Mouse (Mus musculus) kidney, postnatal 0 days (tissue): ENCODE measurements at regions not wholly inside any gene's neighbourhood (a gene's known extent, or its start where the extent isn't known, plus 50 kb on each side); places are given as distances from the start of the nearest gene placed in this dataset.

Experiments used
- ATAC-seq: fragments of 200-750 bp; cut with Nextera tagmentation; replicated peaks from 2 replicates; pipeline ENCODE4 v1.8.0; 2017; ENCODE audit warnings: low read depth, moderate number of reproducible peaks, moderate TSS enrichment, moderate library complexity; ENCODE audit not compliant: low FRiP score
- DNase-seq: peaks from one replicate; pipeline ENCODE4 v3.0.0-alpha.2; 2016; ENCODE audit warnings: low spot score
- H3K27ac ChIP-seq: fragments of 300-500 bp; sonication (generic); 2 replicates; pipeline ENCODE4 v1.5.1; 2014; ENCODE audit warnings: mild to moderate bottlenecking
- H3K27me3 ChIP-seq: fragments of 300-500 bp; sonication (generic); 2 replicates; pipeline ENCODE4 v1.6.1; 2014; ENCODE audit warnings: low read length, mixed read lengths; ENCODE audit not compliant: insufficient read depth
- H3K36me3 ChIP-seq: fragments of 300-500 bp; sonication (generic); 2 replicates; pipeline ENCODE4 v1.6.1; 2014; ENCODE audit warnings: low read length, mixed read lengths; ENCODE audit not compliant: insufficient read depth
- H3K4me1 ChIP-seq: fragments of 300-500 bp; sonication (generic); replicated peaks from 2 replicates; pipeline ENCODE4 v1.6.1; 2014; ENCODE audit warnings: antibody characterized with exemption, low read length, mixed read lengths; ENCODE audit not compliant: insufficient read depth
- H3K4me2 ChIP-seq: fragments of 300-500 bp; sonication (generic); 2 replicates; pipeline ENCODE4 v1.6.1; 2014; ENCODE audit warnings: mild to moderate bottlenecking, low read length, moderate library complexity, mixed read lengths
- H3K4me3 ChIP-seq: fragments of 300-500 bp; sonication (generic); replicated peaks from 2 replicates; pipeline ENCODE4 v1.5.1; 2014; ENCODE audit warnings: low read depth, low read length
- H3K9ac ChIP-seq: fragments of 300-500 bp; sonication (generic); 2 replicates; pipeline ENCODE4 v1.6.1; 2014; ENCODE audit warnings: low read depth, low read length
- H3K9me3 ChIP-seq: fragments of 300-500 bp; sonication (generic); replicated peaks from 2 replicates; pipeline ENCODE4 v1.6.1; 2016; ENCODE audit warnings: low read length, inconsistent platforms, mixed read lengths
- CTCF ChIP-seq: IDR thresholded peaks from 2 replicates; pipeline ENCODE4 v1.5.1; 2016; ENCODE audit warnings: antibody characterized with exemption, low read depth, mild to moderate bottlenecking, moderate library complexity
- WGBS: fragments of 180-500 bp; shearing (Covaris S2); extraction: QIAGEN DNeasy Blood & Tissue Kit; methylation state at CpG from one replicate; pipeline ENCODE4 v1.1.7; 2014; 5-methylcytosine and 5-hydroxymethylcytosine counted together

DNA sequence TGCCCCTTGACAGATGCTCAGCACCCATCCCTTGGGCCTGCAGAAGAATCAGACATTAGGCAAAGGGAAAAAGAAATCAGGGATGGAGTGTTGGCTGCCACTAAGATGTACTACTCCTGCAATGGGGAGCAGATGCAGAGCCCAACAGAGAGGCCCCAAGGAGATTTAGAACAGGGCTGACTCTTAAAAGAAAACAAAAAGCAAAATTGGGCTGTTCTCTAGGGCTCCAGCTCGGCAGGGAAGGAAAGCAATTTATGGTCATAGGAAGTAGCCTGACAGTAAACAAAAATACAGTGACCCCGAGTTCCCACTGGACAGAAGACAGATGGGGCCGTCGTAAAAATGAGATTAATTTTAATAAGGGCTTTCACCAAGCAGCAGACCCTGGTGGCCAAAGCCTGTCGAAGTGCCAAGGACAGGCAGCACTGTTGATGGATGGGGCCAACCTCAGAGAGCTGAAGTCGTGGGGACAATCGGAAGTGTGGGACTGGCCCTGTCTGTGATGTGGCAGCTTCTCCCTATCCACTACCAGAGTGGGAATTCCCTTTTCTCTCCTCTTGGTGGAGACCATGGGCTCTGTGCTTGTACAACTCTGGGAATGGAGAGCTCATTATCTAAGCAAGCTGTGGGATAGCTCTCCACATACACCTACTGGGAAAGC lies 109.4 kb upstream of the Gm12830 start:
- Histone ChIP-seq H3K27ac (0 out of 2 replicates have a peak overlapping the region, but pooled peaks have one; percentile 8), H3K36me3 (no peaks in the 10 kb centered on the region), H3K4me3 (no peak overlapping the region), H3K9me3 (no peaks in the 10 kb centered on the region), H3K4me2 (no peak overlapping the region), H3K4me1 (no peaks in the 10 kb centered on the region), H3K27me3 (no peaks in the 10 kb centered on the region), H3K9ac (no peak overlapping the region)
- 17% methylated on average over 7 of the region's 7 CpGs for WGBS
- peak; percentile 52 for TF ChIP-seq CTCF
- DNase-seq (peak; percentile 95), ATAC-seq (peak; percentile 87; the same call in 1 of the 2 replicates)

- ATAC-seq (no peak), DNase-seq (no peak)
- Histone ChIP-seq H3K4me2 (no peak overlapping the region), H3K4me1 (no peaks in the 10 kb centered on the region), H3K27ac (no peak overlapping the region), H3K27me3 (no peaks in the 10 kb centered on the region), H3K36me3 (no peaks in the 10 kb centered on the region), H3K4me3 (no peak overlapping the region), H3K9me3 (no peaks in the 10 kb centered on the region), H3K9ac (no peak overlapping the region)
- WGBS, result 52% methylated on average over 4 of the region's 4 CpGs
- no peak for TF ChIP-seq CTCF
Measured at GRCm38 (mm10) chr4:114712921-114713527, 108.5 kb upstream of the Gm12830 start.

DNA sequence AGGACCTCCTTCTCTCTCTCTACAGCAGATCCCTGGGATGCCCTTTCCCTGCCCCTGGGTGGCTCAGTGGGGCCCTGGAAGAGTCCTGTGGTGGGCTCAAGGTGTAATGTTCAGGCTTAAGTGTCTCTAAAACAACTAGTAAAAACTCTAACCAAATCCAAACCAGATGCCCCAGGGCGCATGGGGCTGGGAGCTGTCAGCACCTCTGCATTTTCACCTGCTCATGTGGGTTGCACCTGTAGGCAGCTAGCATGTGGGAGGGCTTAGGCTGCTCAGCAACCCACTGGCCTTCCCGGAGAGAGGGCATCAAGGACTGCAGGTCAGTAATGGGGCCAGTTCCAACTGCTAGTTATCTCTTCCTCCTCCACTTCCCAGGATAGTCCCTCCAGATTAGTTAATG lies 104.8 kb upstream of the Gm12830 start:
- Histone ChIP-seq H3K36me3 (no peaks in the 10 kb centered on the region), H3K9ac (no peak overlapping the region), H3K9me3 (no peaks in the 10 kb centered on the region), H3K4me2 (no peak overlapping the region), H3K4me3 (no peak overlapping the region), H3K27me3 (no peaks in the 10 kb centered on the region), H3K27ac (no peak overlapping the region), H3K4me1 (no peaks in the 10 kb centered on the region)
- DNase-seq (no peak), ATAC-seq (no peak)
- WGBS, result 81% methylated on average over 2 of the region's 2 CpGs
- no peak for TF ChIP-seq CTCF

- ATAC-seq, result no peak
- Histone ChIP-seq H3K4me1 (no peaks in the 10 kb centered on the region), H3K27me3 (no peaks in the 10 kb centered on the region), H3K27ac (no peak overlapping the region), H3K9ac (no peak overlapping the region), H3K9me3 (no peaks in the 10 kb centered on the region), H3K4me3 (no peak overlapping the region), H3K36me3 (no peaks in the 10 kb centered on the region), H3K4me2 (no peak overlapping the region)
- TF ChIP-seq CTCF, result no peak
- DNase-seq, result no peak
- WGBS, result 28% methylated on average over 3 of the region's 3 CpGs
Measured at GRCm38 (mm10) chr4:114720696-114721095, 100.8 kb upstream of the Gm12830 start.

DNA sequence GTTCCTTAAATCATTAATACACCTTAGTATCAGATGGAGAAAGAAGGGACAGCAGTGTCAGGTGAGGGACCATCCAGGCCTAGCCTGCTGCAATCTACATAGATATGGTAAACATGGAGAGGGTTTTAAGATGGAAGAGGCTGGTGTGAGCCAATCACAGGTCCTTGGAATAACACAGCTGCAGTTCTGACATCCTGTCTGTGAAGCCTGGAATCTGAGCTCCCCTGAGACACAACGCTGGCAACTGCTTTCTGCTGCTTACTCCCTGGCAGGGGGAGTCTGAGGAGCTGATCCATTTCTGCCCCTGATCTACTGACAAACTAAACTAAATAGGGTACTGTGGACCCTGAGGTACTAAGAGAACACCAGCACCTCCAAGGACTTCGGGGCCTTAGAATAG lies 100.1 kb upstream of the Gm12830 start:
- 32% methylated on average over 2 of the region's 2 CpGs for WGBS
- no peaks in the 10 kb centered on the region for H3K4me1 ChIP-seq
- no peaks in the 10 kb centered on the region for H3K27me3 ChIP-seq
- ATAC-seq, result no peak
- DNase-seq, result peak; percentile 33
- H3K4me2 ChIP-seq, result no peak overlapping the region
- H3K27ac ChIP-seq, result no peak overlapping the region
- no peak overlapping the region for H3K4me3 ChIP-seq
- H3K9me3 ChIP-seq, result no peaks in the 10 kb centered on the region
- no peak for TF ChIP-seq CTCF
- H3K36me3 ChIP-seq, result no peaks in the 10 kb centered on the region
- no peak overlapping the region for H3K9ac ChIP-seq

GRCm38 (mm10) chr4:114728235-114729000 lies 93.1 kb upstream of the Gm12830 start:
- TF ChIP-seq CTCF, result no peak
- WGBS, result 91% methylated on average over 11 of the region's 11 CpGs
- H3K4me1 ChIP-seq, result no peaks in the 10 kb centered on the region
- no peaks in the 10 kb centered on the region for H3K36me3 ChIP-seq
- no peak overlapping the region for H3K4me3 ChIP-seq
- no peak overlapping the region for H3K4me2 ChIP-seq
- no peaks in the 10 kb centered on the region for H3K27me3 ChIP-seq
- H3K9me3 ChIP-seq, result no peaks in the 10 kb centered on the region
- no peak for ATAC-seq
- no peak for DNase-seq
- no peak overlapping the region for H3K9ac ChIP-seq
- no peak overlapping the region for H3K27ac ChIP-seq
